Mouse (Mus musculus): ENCODE measurements at regions not wholly inside any gene's neighbourhood (a gene's known extent, or its start where the extent isn't known, plus 50 kb on each side); places are given as distances from the start of the nearest gene placed in this dataset.
"Not testable (repeated sequence)": the region's sequence is repeated elsewhere in the genome, so short reads cannot be mapped to it uniquely, and the experiment has no call there.

DNA sequence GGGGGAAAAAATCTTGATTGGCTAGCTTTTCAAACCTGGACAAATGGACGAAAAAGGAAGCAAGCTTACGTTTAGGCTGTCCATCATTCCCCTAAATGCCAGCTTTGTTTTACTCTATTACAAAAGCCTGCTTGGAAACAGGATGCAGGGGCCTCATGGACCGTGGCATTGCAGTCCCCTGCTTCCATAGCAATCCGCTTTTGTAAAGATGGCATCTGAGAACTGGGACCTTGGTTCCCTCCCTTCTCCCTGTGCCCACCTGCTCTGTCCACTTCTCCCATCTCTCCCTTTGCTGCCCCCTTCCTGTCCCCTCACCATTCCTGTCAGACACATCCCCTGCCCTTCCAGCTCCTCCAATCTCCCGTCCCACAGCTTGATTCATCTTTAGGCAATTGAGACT is 149.7 kb downstream of the Gxylt1 start:
- Histone ChIP-seq H3K27ac (replicated peaks; ENCODE audit: insufficient read depth, low read depth, low read length) (no peak overlapping the region), H3K4me3 (ENCODE audit: insufficient read depth, low read depth, low read length) (no peak overlapping the region), H3K79me2 (ENCODE audit: control insufficient read depth, insufficient read depth, low read length) (no peaks in the 10 kb centered on the region), H3K9ac (ENCODE audit: low read depth, low read length) (no peak overlapping the region), H3K27me3 (ENCODE audit: control insufficient read depth, insufficient read depth, low read length) (no peaks in the 10 kb centered on the region), H3K4me1 (ENCODE audit: control insufficient read depth, insufficient read depth, low read length) (no peaks in the 10 kb centered on the region), H3K36me3 (ENCODE audit: control insufficient read depth, insufficient read depth, low read length) (no peaks in the 10 kb centered on the region)
- DNase-seq (ENCODE audit: extremely low read depth, low read depth, low spot score): no peak
- TF ChIP-seq POLR2A (IDR thresholded peaks at IDR 0.05; ENCODE audit: extremely low read depth, insufficient read depth, low read length) (no peak), CTCF (IDR thresholded peaks at IDR 0.05; ENCODE audit: low read depth, low read length) (no peak)
- 74% methylated on average over 5 of the region's 5 CpGs for WGBS

DNA sequence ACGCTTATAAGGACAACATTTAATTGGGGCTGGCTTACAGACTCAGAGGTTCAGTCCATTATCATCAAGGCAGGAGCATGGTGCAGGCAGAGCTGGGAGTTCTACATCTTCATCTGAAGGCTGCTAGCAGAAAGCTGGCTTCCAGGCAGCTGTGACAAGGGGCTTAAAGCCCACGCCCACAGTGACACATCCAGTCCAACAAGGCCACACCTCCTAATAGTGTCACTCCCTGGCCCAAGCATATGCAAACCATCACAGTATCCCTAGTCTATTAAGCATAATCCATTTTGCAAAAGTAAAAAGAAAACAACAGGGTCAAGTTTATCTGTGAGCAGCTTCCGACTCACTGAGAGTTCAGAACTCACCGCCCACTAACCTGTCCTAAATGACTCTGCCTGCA is 153.8 kb downstream of the Gxylt1 start:
- no peak for DNase-seq (ENCODE audit: extremely low read depth, low read depth, low spot score)
- Histone ChIP-seq H3K79me2 (ENCODE audit: control insufficient read depth, insufficient read depth, low read length) (no peaks in the 10 kb centered on the region), H3K4me3 (ENCODE audit: insufficient read depth, low read depth, low read length) (no peak overlapping the region), H3K9ac (ENCODE audit: low read depth, low read length) (no peak overlapping the region), H3K36me3 (ENCODE audit: control insufficient read depth, insufficient read depth, low read length) (no peaks in the 10 kb centered on the region), H3K27me3 (ENCODE audit: control insufficient read depth, insufficient read depth, low read length) (no peaks in the 10 kb centered on the region), H3K4me1 (ENCODE audit: control insufficient read depth, insufficient read depth, low read length) (no peaks in the 10 kb centered on the region), H3K27ac (replicated peaks; ENCODE audit: insufficient read depth, low read depth, low read length) (no peak overlapping the region)
- TF ChIP-seq CTCF (IDR thresholded peaks at IDR 0.05; ENCODE audit: low read depth, low read length): no peak
- TF ChIP-seq POLR2A (IDR thresholded peaks at IDR 0.05; ENCODE audit: extremely low read depth, insufficient read depth, low read length): no peak
- WGBS: 84% methylated on average over 4 of the region's 4 CpGs

DNA sequence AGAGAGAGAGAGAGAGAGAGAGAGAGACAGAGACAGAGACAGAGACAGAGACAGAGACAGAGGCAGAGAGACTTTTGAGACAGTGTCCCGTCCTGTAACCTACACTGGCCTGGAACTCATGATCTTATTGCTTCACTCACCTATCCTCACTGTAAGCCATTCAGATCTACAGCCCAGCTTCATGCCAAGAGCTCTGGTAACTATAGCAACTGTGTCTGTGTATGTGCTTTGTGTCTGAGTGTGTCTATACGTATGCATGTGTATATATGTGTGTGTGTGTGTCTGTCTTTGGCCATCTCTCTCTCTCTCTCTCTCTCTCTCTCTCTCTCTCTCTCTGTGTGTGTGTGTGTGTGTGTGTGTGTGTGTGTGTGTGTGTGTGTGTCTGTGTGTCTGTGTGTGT is 157.2 kb downstream of the Gxylt1 start:
- H3K27me3 ChIP-seq (ENCODE audit: control insufficient read depth, insufficient read depth, low read length); H3K79me2 ChIP-seq (ENCODE audit: control insufficient read depth, insufficient read depth, low read length); H3K27ac ChIP-seq (replicated peaks; ENCODE audit: insufficient read depth, low read depth, low read length); H3K4me3 ChIP-seq (ENCODE audit: insufficient read depth, low read depth, low read length); H3K9ac ChIP-seq (ENCODE audit: low read depth, low read length); H3K36me3 ChIP-seq (ENCODE audit: control insufficient read depth, insufficient read depth, low read length); DNase-seq (ENCODE audit: extremely low read depth, low read depth, low spot score); H3K4me1 ChIP-seq (ENCODE audit: control insufficient read depth, insufficient read depth, low read length): not testable (repeated sequence)
- WGBS: 77% methylated on average over 2 of the region's 2 CpGs

DNA sequence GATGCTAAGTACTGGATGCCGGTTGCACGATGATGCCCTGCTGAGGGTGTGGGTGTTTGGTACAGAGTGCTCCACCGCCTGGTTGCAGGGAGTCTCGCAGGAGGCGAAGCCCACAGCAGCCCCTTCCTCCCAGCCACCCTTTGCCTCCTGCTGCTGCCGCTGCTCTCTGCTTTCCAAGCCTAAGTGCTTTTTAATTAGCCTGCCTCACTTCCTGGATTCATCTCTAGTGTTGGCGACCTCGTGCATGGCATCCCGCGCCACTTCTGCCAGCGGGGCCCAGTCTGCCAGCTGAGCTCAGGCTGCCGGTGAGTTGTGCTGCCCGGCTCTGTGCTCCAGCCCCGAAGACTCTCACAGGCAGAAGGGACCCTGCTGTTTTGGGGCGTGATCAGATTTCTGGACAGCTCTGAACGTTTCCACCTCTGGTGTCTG is 159.3 kb downstream of the Gxylt1 start:
- Histone ChIP-seq H3K27me3 (ENCODE audit: control insufficient read depth, insufficient read depth, low read length) (peaks cover 2% of the 10 kb centered on the region; the same call in 1 of the 2 replicates), H3K27ac (replicated peaks; ENCODE audit: insufficient read depth, low read depth, low read length) (no peak overlapping the region), H3K36me3 (ENCODE audit: control insufficient read depth, insufficient read depth, low read length) (no peaks in the 10 kb centered on the region), H3K79me2 (ENCODE audit: control insufficient read depth, insufficient read depth, low read length) (no peaks in the 10 kb centered on the region), H3K4me1 (ENCODE audit: control insufficient read depth, insufficient read depth, low read length) (no peaks in the 10 kb centered on the region), H3K9ac (ENCODE audit: low read depth, low read length) (no peak overlapping the region), H3K4me3 (ENCODE audit: insufficient read depth, low read depth, low read length) (no peak overlapping the region)
- 16% methylated on average over 16 of the region's 16 CpGs for WGBS
- TF ChIP-seq CTCF (IDR thresholded peaks at IDR 0.05; ENCODE audit: low read depth, low read length) (no peak), POLR2A (IDR thresholded peaks at IDR 0.05; ENCODE audit: extremely low read depth, insufficient read depth, low read length) (no peak)
- no peak for DNase-seq (ENCODE audit: extremely low read depth, low read depth, low spot score)

DNA sequence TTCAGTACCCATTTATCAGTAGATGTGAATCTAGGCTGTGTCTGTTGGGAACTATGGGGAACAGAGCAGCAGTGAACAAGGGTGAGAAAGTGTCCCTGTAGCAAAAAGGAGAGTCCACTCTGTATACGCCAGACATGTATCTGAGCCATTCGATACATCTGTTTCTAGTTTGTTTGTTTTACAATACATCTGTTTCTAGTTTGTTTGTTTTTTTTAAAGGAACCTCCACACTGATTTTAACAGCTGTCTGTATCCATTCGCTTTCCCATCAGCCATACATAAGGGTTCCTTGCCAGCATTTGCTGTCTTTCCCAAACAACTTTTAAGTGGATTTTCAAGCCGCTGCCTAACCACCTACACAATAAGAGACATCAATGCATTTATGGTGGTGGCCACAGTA is 170.0 kb downstream of the Gxylt1 start:
- 87% methylated on average over 4 of the region's 4 CpGs for WGBS
- H3K79me2 ChIP-seq (ENCODE audit: control insufficient read depth, insufficient read depth, low read length): no peaks in the 10 kb centered on the region
- H3K36me3 ChIP-seq (ENCODE audit: control insufficient read depth, insufficient read depth, low read length): no peaks in the 10 kb centered on the region
- H3K4me3 ChIP-seq (ENCODE audit: insufficient read depth, low read depth, low read length): no peak overlapping the region
- no peak overlapping the region for H3K9ac ChIP-seq (ENCODE audit: low read depth, low read length)
- no peak for DNase-seq (ENCODE audit: extremely low read depth, low read depth, low spot score)
- no peaks in the 10 kb centered on the region for H3K4me1 ChIP-seq (ENCODE audit: control insufficient read depth, insufficient read depth, low read length)
- H3K27me3 ChIP-seq (ENCODE audit: control insufficient read depth, insufficient read depth, low read length): no peaks in the 10 kb centered on the region
- TF ChIP-seq CTCF (IDR thresholded peaks at IDR 0.05; ENCODE audit: low read depth, low read length): no peak
- TF ChIP-seq POLR2A (IDR thresholded peaks at IDR 0.05; ENCODE audit: extremely low read depth, insufficient read depth, low read length): no peak
- no peak overlapping the region for H3K27ac ChIP-seq (replicated peaks; ENCODE audit: insufficient read depth, low read depth, low read length)

DNA sequence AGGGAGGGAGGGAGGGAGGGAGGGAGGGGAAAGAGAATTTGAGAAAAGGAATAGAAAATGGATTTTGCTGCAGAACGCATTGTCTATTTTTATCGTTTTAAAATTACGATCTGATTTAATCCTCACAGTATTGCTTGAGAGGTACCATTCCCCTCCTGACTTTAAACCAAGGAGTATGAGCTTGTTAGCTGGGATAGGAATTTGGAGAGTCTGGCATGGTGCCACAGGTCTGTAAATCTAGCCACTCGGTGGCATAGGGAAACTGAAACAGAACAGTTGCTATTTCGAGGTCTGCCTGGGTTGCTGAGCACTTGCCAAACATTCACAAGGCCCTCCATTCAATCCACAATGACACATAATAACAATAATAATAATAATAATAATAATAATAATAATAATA is 171.6 kb downstream of the Gxylt1 start:
- no peak for TF ChIP-seq CTCF (IDR thresholded peaks at IDR 0.05; ENCODE audit: low read depth, low read length)
- no peak for TF ChIP-seq POLR2A (IDR thresholded peaks at IDR 0.05; ENCODE audit: extremely low read depth, insufficient read depth, low read length)
- Histone ChIP-seq H3K27me3 (ENCODE audit: control insufficient read depth, insufficient read depth, low read length) (no peaks in the 10 kb centered on the region), H3K79me2 (ENCODE audit: control insufficient read depth, insufficient read depth, low read length) (no peaks in the 10 kb centered on the region), H3K4me1 (ENCODE audit: control insufficient read depth, insufficient read depth, low read length) (no peaks in the 10 kb centered on the region), H3K27ac (replicated peaks; ENCODE audit: insufficient read depth, low read depth, low read length) (no peak overlapping the region), H3K9ac (ENCODE audit: low read depth, low read length) (no peak overlapping the region), H3K36me3 (ENCODE audit: control insufficient read depth, insufficient read depth, low read length) (no peaks in the 10 kb centered on the region), H3K4me3 (ENCODE audit: insufficient read depth, low read depth, low read length) (no peak overlapping the region)
- 84% methylated on average over 5 of the region's 5 CpGs for WGBS
- DNase-seq (ENCODE audit: extremely low read depth, low read depth, low spot score): no peak
